Mouse (Mus musculus): Measurements from ENCODE around the gene Vmn2r100. TPM values are rescaled to one million over a fixed set of nuclear protein-coding genes. Genes with fewer than 3 reads are reported as not detected.

Gene Vmn2r100
- polyA plus RNA-seq (2012; fragmentation: generic; extraction: Trizol), result not detected
- long read RNA-seq, experiment 1, result 0 reads
- long read RNA-seq, experiment 2, result 0 reads

DNA sequence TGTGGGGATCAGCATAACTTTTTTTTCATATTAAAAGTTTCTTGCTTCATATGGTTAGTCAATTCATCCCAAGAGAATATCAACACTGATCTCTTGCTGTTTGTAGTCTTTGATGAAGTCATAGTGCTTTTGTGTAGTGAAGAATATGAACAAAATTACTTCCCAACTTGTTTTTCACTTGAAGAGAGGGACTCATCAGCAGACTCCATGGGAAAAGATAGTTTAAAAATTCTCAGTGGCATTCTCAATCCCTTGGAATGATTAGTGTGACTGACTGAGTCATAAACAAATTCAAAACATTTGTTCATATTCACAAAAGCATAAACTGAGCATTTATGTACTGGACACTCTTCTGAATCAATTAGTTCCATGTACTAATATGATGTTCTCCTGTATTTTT is at the start of gene Vmn2r100:
Gene Vmn2r100 (plus strand): TSS at position 301 of the 400 bp plus-strand sequence.
- H3K79me2 ChIP-seq (ENCODE audit: control insufficient read depth, insufficient read depth), result no peaks in the 10 kb centered on the region
- no peaks in the 10 kb centered on the region for H3K79me3 ChIP-seq (ENCODE audit: low read depth)
- no peak within 1 kb of the TSS for H3ac ChIP-seq (ENCODE audit: control insufficient read depth, insufficient read length, low read depth)
- TF ChIP-seq FOSL1 (IDR thresholded peaks at IDR 0.05; ENCODE audit: insufficient read depth, low read length, poor library complexity, severe bottlenecking) (no peak), MYOG (IDR thresholded peaks at IDR 0.05; ENCODE audit: control insufficient read depth, extremely low read depth, insufficient read length) (no peak), USF1 (IDR thresholded peaks at IDR 0.05; ENCODE audit: low read depth) (no peak), CTCF (IDR thresholded peaks at IDR 0.05; ENCODE audit: control insufficient read depth, insufficient read depth, insufficient read length) (no peak), MAX (IDR thresholded peaks at IDR 0.05) (no peak), MYOD1 (IDR thresholded peaks at IDR 0.05; ENCODE audit: control insufficient read depth, insufficient read length, low read depth) (no peak), CEBPB (IDR thresholded peaks at IDR 0.05; ENCODE audit: low read depth) (no peak)
- no peaks in the 10 kb centered on the region for H3K27me3 ChIP-seq (ENCODE audit: control insufficient read depth, insufficient read depth, insufficient read length)
- no peak within 1 kb of the TSS for H3K4me3 ChIP-seq (ENCODE audit: insufficient read depth, poor library complexity, severe bottlenecking)
- H3K36me3 ChIP-seq (ENCODE audit: control insufficient read depth, insufficient read depth), result no peaks in the 10 kb centered on the region

DNA sequence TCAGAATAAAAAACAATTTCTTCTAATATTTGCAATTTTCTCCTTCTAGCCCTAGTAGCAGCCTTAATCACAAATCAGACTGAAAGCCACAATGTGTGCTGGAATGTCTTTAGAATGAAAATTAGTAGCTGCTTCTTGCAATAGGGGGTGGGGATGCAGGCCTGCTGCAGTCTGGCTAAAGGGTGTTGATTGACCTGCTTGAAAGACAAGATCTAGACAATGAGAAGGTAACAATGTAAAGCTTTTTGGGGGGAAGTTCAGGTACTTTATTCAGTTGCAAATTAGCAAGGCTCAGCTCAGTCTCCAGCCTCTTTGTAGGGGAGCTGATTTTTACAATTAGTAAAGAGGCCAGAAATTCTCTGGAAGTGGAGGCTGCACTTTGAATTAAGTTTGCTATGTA is 21.7 kb upstream of the Vmn2r100 start:
- no peak overlapping the region for H3ac ChIP-seq (ENCODE audit: control insufficient read depth, insufficient read length, low read depth)
- H3K4me3 ChIP-seq (ENCODE audit: insufficient read depth, poor library complexity, severe bottlenecking), result no peak overlapping the region
- TF ChIP-seq CTCF (IDR thresholded peaks at IDR 0.05; ENCODE audit: control insufficient read depth, insufficient read depth, insufficient read length), result no peak
- TF ChIP-seq USF1 (IDR thresholded peaks at IDR 0.05; ENCODE audit: low read depth), result no peak
- TF ChIP-seq CEBPB (IDR thresholded peaks at IDR 0.05; ENCODE audit: low read depth), result no peak
- TF ChIP-seq MAX (IDR thresholded peaks at IDR 0.05), result no peak
- no peaks in the 10 kb centered on the region for H3K79me3 ChIP-seq (ENCODE audit: low read depth)
- H3K79me2 ChIP-seq (ENCODE audit: control insufficient read depth, insufficient read depth), result no peaks in the 10 kb centered on the region
- H3K36me3 ChIP-seq (ENCODE audit: control insufficient read depth, insufficient read depth), result no peaks in the 10 kb centered on the region
- no peaks in the 10 kb centered on the region for H3K27me3 ChIP-seq (ENCODE audit: control insufficient read depth, insufficient read depth, insufficient read length)

DNA sequence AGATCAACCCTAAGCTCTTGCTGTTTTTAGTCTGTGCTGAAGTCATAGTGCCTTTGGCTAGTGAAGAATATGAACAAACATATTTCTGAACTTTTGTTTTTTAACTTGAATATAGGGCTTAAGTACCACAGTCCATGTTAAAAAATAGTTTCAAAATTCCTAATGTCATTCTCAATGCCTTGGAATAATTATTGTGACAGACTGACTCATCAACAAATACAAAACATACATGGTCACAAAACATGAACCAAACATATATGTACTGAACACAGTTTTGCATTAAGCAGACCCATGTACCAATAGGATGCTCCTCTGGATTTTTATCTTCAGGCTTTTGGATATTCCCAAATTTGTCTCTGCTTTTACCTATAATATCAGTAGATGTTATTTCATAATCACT is 72.4 kb downstream of the Vmn2r100 start, which contains the start of gene Vmn2r101:
Gene Vmn2r101 (plus strand): TSS at position 301 of the 400 bp plus-strand sequence.
- no peaks in the 10 kb centered on the region for H3K79me3 ChIP-seq (ENCODE audit: low read depth)
- H3K36me3 ChIP-seq (ENCODE audit: control insufficient read depth, insufficient read depth), result no peaks in the 10 kb centered on the region
- no peaks in the 10 kb centered on the region for H3K79me2 ChIP-seq (ENCODE audit: control insufficient read depth, insufficient read depth)
- H3ac ChIP-seq (ENCODE audit: control insufficient read depth, insufficient read length, low read depth), result no peak within 1 kb of the TSS
- no peak within 1 kb of the TSS for H3K4me3 ChIP-seq (ENCODE audit: insufficient read depth, poor library complexity, severe bottlenecking)
- no peaks in the 10 kb centered on the region for H3K27me3 ChIP-seq (ENCODE audit: control insufficient read depth, insufficient read depth, insufficient read length)
- TF ChIP-seq MAX (IDR thresholded peaks at IDR 0.05) (no peak), CTCF (IDR thresholded peaks at IDR 0.05; ENCODE audit: control insufficient read depth, insufficient read depth, insufficient read length) (no peak), FOSL1 (IDR thresholded peaks at IDR 0.05; ENCODE audit: insufficient read depth, low read length, poor library complexity, severe bottlenecking) (no peak), MYOG (IDR thresholded peaks at IDR 0.05; ENCODE audit: control insufficient read depth, extremely low read depth, insufficient read length) (no peak), MYOD1 (IDR thresholded peaks at IDR 0.05; ENCODE audit: control insufficient read depth, insufficient read length, low read depth) (no peak), USF1 (IDR thresholded peaks at IDR 0.05; ENCODE audit: low read depth) (no peak), CEBPB (IDR thresholded peaks at IDR 0.05; ENCODE audit: low read depth) (no peak)

Other genes starting within 250 kb of the Vmn2r100 start
- gene Vmn2r99, start 142.8 kb upstream of the Vmn2r100 start, polyA plus RNA-seq (2012; fragmentation: generic; extraction: Trizol), result not detected
- gene Vmn2r101, start 72.5 kb downstream of the Vmn2r100 start, polyA plus RNA-seq (2012; fragmentation: generic; extraction: Trizol), result not detected
- not detected for gene Vmn2r102, start 155.6 kb downstream of the Vmn2r100 start, polyA plus RNA-seq (2012; fragmentation: generic; extraction: Trizol)